ENCODE assay signal across 18 mouse cellular contexts in the genomic region with DNA sequence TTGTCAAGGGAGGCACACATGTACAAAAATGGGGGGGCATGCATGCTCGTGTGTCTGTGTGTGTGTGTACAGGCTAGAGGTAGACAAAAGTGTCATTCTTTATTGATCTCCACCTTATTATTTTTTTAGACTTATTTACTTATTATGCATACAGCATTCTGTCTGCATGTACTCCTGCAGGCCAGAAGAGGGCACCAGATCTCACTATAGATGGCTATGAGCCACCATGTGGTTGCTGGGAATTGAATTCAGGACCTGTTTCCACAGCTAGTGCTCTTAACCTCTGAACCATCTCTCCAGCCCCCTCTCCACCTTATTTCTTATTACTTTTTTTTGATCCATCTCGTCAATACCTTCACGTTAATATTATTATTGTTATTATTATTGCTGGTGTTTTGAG. TPM values are rescaled to one million over a fixed set of nuclear protein-coding genes. Genes with fewer than 3 reads are reported as not detected.
DNase-seq lines count a peak whose midpoint lies in the region; ATAC-seq and TF ChIP-seq lines count a peak whose summit lies in the region.
"Had no signal": no experiment of that assay in that cellular context is flagged by ENCODE, and none has a peak within 500 bp of the region (broad histone marks: within the 10 kb centered on the region; RNA-seq: fewer than 3 reads in every experiment).

No protein-coding gene starts in this region.

- no peak for DNase-seq in forebrain, postnatal 0 days
- DNase-seq in forebrain, embryonic 11.5 days (ENCODE audit: low spot score) = no peak
- no peak for DNase-seq in liver, embryonic 14.5 days (ENCODE audit: low read depth in 3 of 3, low spot score in 3 of 3)
- DNase-seq in liver (no peak), 416B (ENCODE audit: low read depth) (peak; percentile 57), R1 (ENCODE audit: low read depth, low spot score) (peak; percentile 62)
- DNase-seq in urinary bladder, postnatal 14 days (ENCODE audit: low spot score) = no peak
- DNase-seq: adrenal gland, adult 2 months; cerebellum, postnatal 36 days; heart, adult 18-20 months had no signal

- no peak overlapping the region for H3K4me2 ChIP-seq in forebrain, postnatal 0 days (ENCODE audit: low read depth)
- H3K4me2 ChIP-seq in forebrain, embryonic 11.5 days (ENCODE audit: low read depth, low read length, severe bottlenecking) = no peak overlapping the region
- no peak overlapping the region for H3K4me2 ChIP-seq in liver, embryonic 14.5 days (ENCODE audit: low read depth)
- H3K4me2 ChIP-seq: embryonic facial prominence, embryonic 13.5 days; limb, embryonic 12.5 days; lung, embryonic 15.5 days; midbrain, embryonic 12.5 days had no signal

- no peaks in the 10 kb centered on the region for H3K4me1 ChIP-seq in forebrain, postnatal 0 days (ENCODE audit: insufficient read depth)
- H3K4me1 ChIP-seq in forebrain, embryonic 11.5 days (replicated peaks; ENCODE audit: control insufficient read depth, insufficient read depth, low read length) = no peaks in the 10 kb centered on the region; the same call in 1 of the 2 replicates
- no peaks in the 10 kb centered on the region for H3K4me1 ChIP-seq in liver, embryonic 14.5 days (replicated peaks; ENCODE audit: control insufficient read depth in 2 of 2, insufficient read depth in 2 of 2, low read length in 1 of 2)
- H3K4me1 ChIP-seq: limb, embryonic 12.5 days; midbrain, embryonic 12.5 days had no signal

- H3K9me3 ChIP-seq in forebrain, postnatal 0 days (ENCODE audit: low read length) = no peaks in the 10 kb centered on the region
- H3K9me3 ChIP-seq in forebrain, embryonic 11.5 days (ENCODE audit: control insufficient read depth, low read length) = no peaks in the 10 kb centered on the region
- no peaks in the 10 kb centered on the region for H3K9me3 ChIP-seq in liver, embryonic 14.5 days (ENCODE audit: control insufficient read depth, low read length)
- H3K9me3 ChIP-seq: embryonic facial prominence, embryonic 13.5 days; limb, embryonic 12.5 days; lung, embryonic 15.5 days; midbrain, embryonic 12.5 days had no signal

- no peak for TF ChIP-seq EP300 in liver, embryonic 14.5 days (IDR thresholded peaks at IDR 0.05; ENCODE audit: low read depth)

- H3K36me3 ChIP-seq in forebrain, postnatal 0 days (ENCODE audit: insufficient read depth) = no peaks in the 10 kb centered on the region
- H3K36me3 ChIP-seq in forebrain, embryonic 11.5 days (ENCODE audit: control insufficient read depth, insufficient read depth, low read length) = no peaks in the 10 kb centered on the region
- H3K36me3 ChIP-seq in liver, embryonic 14.5 days (replicated peaks; ENCODE audit: control insufficient read depth, insufficient read depth, low read depth) = no peaks in the 10 kb centered on the region
- H3K36me3 ChIP-seq: embryonic facial prominence, embryonic 13.5 days; forebrain, embryonic 10.5 days; limb, embryonic 12.5 days; lung, embryonic 15.5 days; midbrain, embryonic 12.5 days had no signal

- peak; percentile 42; the same call in 1 of the 2 replicates for TF ChIP-seq CTCF in forebrain, postnatal 0 days (IDR thresholded peaks at IDR 0.05; ENCODE audit: low read depth)
- TF ChIP-seq CTCF in liver, embryonic 14.5 days (IDR thresholded peaks at IDR 0.05; ENCODE audit: low read depth) = peak; percentile 63

- H3K9ac ChIP-seq in forebrain, postnatal 0 days = no peak overlapping the region
- H3K9ac ChIP-seq in forebrain, embryonic 11.5 days (ENCODE audit: low read length) = no peak overlapping the region
- H3K9ac ChIP-seq in liver, embryonic 14.5 days (replicated peaks) = no peak overlapping the region
- H3K9ac ChIP-seq: embryonic facial prominence, embryonic 13.5 days; limb, embryonic 12.5 days; lung, embryonic 15.5 days; midbrain, embryonic 12.5 days had no signal

- WGBS in forebrain, postnatal 0 days = 68% methylated on average over 3 of the region's 3 CpGs
- 71% methylated on average over 3 of the region's 3 CpGs for WGBS in forebrain, embryonic 11.5 days
- WGBS in liver, embryonic 14.5 days (ENCODE audit: insufficient replicate concordance) = 43% methylated on average over 3 of the region's 3 CpGs

- H3K27ac ChIP-seq in forebrain, postnatal 0 days (ENCODE audit: low read depth, low read length) = no peak overlapping the region
- no peak overlapping the region for H3K27ac ChIP-seq in forebrain, embryonic 11.5 days (ENCODE audit: low read depth, low read length)
- no peak overlapping the region for H3K27ac ChIP-seq in liver, embryonic 14.5 days
- H3K27ac ChIP-seq: embryonic facial prominence, embryonic 13.5 days; forebrain, embryonic 10.5 days; limb, embryonic 12.5 days; lung, embryonic 15.5 days; midbrain, embryonic 12.5 days had no signal

- H3K4me3 ChIP-seq in forebrain, postnatal 0 days (ENCODE audit: low read depth, low read length) = no peak overlapping the region
- H3K4me3 ChIP-seq in forebrain, embryonic 11.5 days (ENCODE audit: low read depth, low read length) = no peak overlapping the region
- no peak overlapping the region for H3K4me3 ChIP-seq in liver, embryonic 14.5 days (ENCODE audit: insufficient read depth in 1 of 2, low read depth in 2 of 2, low read length in 2 of 2)
- H3K4me3 ChIP-seq: embryonic facial prominence, embryonic 13.5 days; forebrain, embryonic 10.5 days; limb, embryonic 12.5 days; lung, embryonic 15.5 days; midbrain, embryonic 12.5 days had no signal

- ATAC-seq in forebrain, postnatal 0 days = no peak
- no peak for ATAC-seq in forebrain, embryonic 11.5 days (replicated peaks; ENCODE audit: low FRiP score)
- no peak for ATAC-seq in liver, embryonic 14.5 days (ENCODE audit: insufficient read depth)
- ATAC-seq in granulocyte monocyte progenitor cell, adult 5-6 weeks (replicated peaks; ENCODE audit: poor library complexity, severe bottlenecking) = no peak
- ATAC-seq: inflammation-experienced regulatory T-cells, adult 6 months had no signal

- H3K27me3 ChIP-seq in forebrain, postnatal 0 days (ENCODE audit: insufficient read depth, low read length) = no peaks in the 10 kb centered on the region
- H3K27me3 ChIP-seq in forebrain, embryonic 11.5 days (ENCODE audit: control insufficient read depth, insufficient read depth, low read length) = no peaks in the 10 kb centered on the region
- H3K27me3 ChIP-seq in liver, embryonic 14.5 days (ENCODE audit: control insufficient read depth, insufficient read depth, low read length) = no peaks in the 10 kb centered on the region
- H3K27me3 ChIP-seq: embryonic facial prominence, embryonic 13.5 days; limb, embryonic 12.5 days; lung, embryonic 15.5 days; midbrain, embryonic 12.5 days had no signal

RNA-seq across cellular contexts. Expression of gene Gm572, which starts 6.2 kb away (rescaled TPM):
- not detected in 2 replicates for total RNA-seq in forebrain, postnatal 0 days (2014; rRNA removed)
- not detected in 2 replicates for polyA plus RNA-seq in forebrain, postnatal 0 days (2015; fragmentation: Nextera tagmentation; extraction: Ambion mirVana)
- polyA plus RNA-seq in forebrain, embryonic 11.5 days (2014; fragmentation: Nextera tagmentation; extraction: Ambion mirVana) = not detected in 2 replicates
- 0.03 TPM in 1 of 2 replicates, not detected in the other for polyA plus RNA-seq in liver, embryonic 14.5 days (2012; rRNA removed)
- not detected in 2 replicates for polyA plus RNA-seq in liver, embryonic 14.5 days (2014; fragmentation: Nextera tagmentation; extraction: Ambion mirVana)
- total RNA-seq in granulocyte monocyte progenitor cell, adult 5-6 weeks (2014; fragmentation: Nextera tagmentation) = not detected in 2 replicates
- not detected in 2 replicates for total RNA-seq in granulocyte monocyte progenitor cell, adult 5-6 weeks (2017)
- total RNA-seq: adrenal gland, adult 2 months; layer of hippocampus, postnatal 25 days had no signal
- polyA plus RNA-seq: embryonic facial prominence, embryonic 13.5 days; forebrain, embryonic 10.5 days; inflammation-experienced regulatory T-cells, adult 6 months; limb, embryonic 12.5 days; lung, embryonic 15.5 days; midbrain, embryonic 12.5 days had no signal

RNA-seq across cellular contexts. Expression of gene Tardbp, which starts 22.5 kb away (rescaled TPM):
- total RNA-seq in forebrain, postnatal 0 days (2014; rRNA removed) = 107 and 159 TPM in 2 replicates
- 101 and 104 TPM in 2 replicates for polyA plus RNA-seq in forebrain, postnatal 0 days (2015; fragmentation: Nextera tagmentation; extraction: Ambion mirVana)
- polyA plus RNA-seq in forebrain, embryonic 11.5 days (2014; fragmentation: Nextera tagmentation; extraction: Ambion mirVana) = 225 and 238 TPM in 2 replicates
- polyA plus RNA-seq in liver, embryonic 14.5 days (2012; rRNA removed) = 247 and 260 TPM in 2 replicates
- polyA plus RNA-seq in liver, embryonic 14.5 days (2014; fragmentation: Nextera tagmentation; extraction: Ambion mirVana) = 80.3 and 83.0 TPM in 2 replicates
- 411 and 464 TPM in 2 replicates for total RNA-seq in granulocyte monocyte progenitor cell, adult 5-6 weeks (2014; fragmentation: Nextera tagmentation)
- total RNA-seq in granulocyte monocyte progenitor cell, adult 5-6 weeks (2017) = 541 and 579 TPM in 2 replicates

RNA-seq across cellular contexts. Expression of gene Masp2, which starts 47.0 kb away (rescaled TPM):
- total RNA-seq in forebrain, postnatal 0 days (2014; rRNA removed) = 0.24 TPM in 1 of 2 replicates, not detected in the other
- 0.26 TPM in 1 of 2 replicates, not detected in the other for polyA plus RNA-seq in forebrain, postnatal 0 days (2015; fragmentation: Nextera tagmentation; extraction: Ambion mirVana)
- 0.36 TPM in 1 of 2 replicates, not detected in the other for polyA plus RNA-seq in forebrain, embryonic 11.5 days (2014; fragmentation: Nextera tagmentation; extraction: Ambion mirVana)
- polyA plus RNA-seq in liver, embryonic 14.5 days (2012; rRNA removed) = 20.6 and 29.5 TPM in 2 replicates
- polyA plus RNA-seq in liver, embryonic 14.5 days (2014; fragmentation: Nextera tagmentation; extraction: Ambion mirVana) = 28.9 and 31.1 TPM in 2 replicates
- 0.47 TPM in 1 of 2 replicates, not detected in the other for total RNA-seq in granulocyte monocyte progenitor cell, adult 5-6 weeks (2014; fragmentation: Nextera tagmentation)
- 0.46 and 0.65 TPM in 2 replicates for total RNA-seq in granulocyte monocyte progenitor cell, adult 5-6 weeks (2017)
- polyA plus RNA-seq: forebrain, embryonic 10.5 days; midbrain, embryonic 12.5 days had no signal

RNA-seq across cellular contexts. Expression of gene Srm, which starts 58.0 kb away (rescaled TPM):
- total RNA-seq in forebrain, postnatal 0 days (2014; rRNA removed) = 59.9 and 60.3 TPM in 2 replicates
- polyA plus RNA-seq in forebrain, postnatal 0 days (2015; fragmentation: Nextera tagmentation; extraction: Ambion mirVana) = 199 and 232 TPM in 2 replicates
- 206 and 222 TPM in 2 replicates for polyA plus RNA-seq in forebrain, embryonic 11.5 days (2014; fragmentation: Nextera tagmentation; extraction: Ambion mirVana)
- 86.1 and 102 TPM in 2 replicates for polyA plus RNA-seq in liver, embryonic 14.5 days (2012; rRNA removed)
- polyA plus RNA-seq in liver, embryonic 14.5 days (2014; fragmentation: Nextera tagmentation; extraction: Ambion mirVana) = 129 and 147 TPM in 2 replicates
- 230 and 275 TPM in 2 replicates for total RNA-seq in granulocyte monocyte progenitor cell, adult 5-6 weeks (2014; fragmentation: Nextera tagmentation)
- total RNA-seq in granulocyte monocyte progenitor cell, adult 5-6 weeks (2017) = 53.4 and 63.4 TPM in 2 replicates

Comparison
In these comparisons a context has a peak if more than half of its experiments do, and no peak if none do; other contexts are left out.
1. DNase-seq: peak in 416B (single experiment) and R1 (single experiment); none in forebrain, postnatal 0 days (single experiment), forebrain, embryonic 11.5 days (single experiment), liver, embryonic 14.5 days (0 of 3), liver (single experiment) and urinary bladder, postnatal 14 days (single experiment).
2. RNA of gene Masp2, which starts 47.0 kb away (polyA plus RNA-seq): 20.6 to 31.1 TPM in liver, embryonic 14.5 days; 0.36 TPM in forebrain, embryonic 11.5 days and 0.26 TPM in forebrain, postnatal 0 days; every median in the first group is over 10 times any median in the second.